Mouse (Mus musculus) pancreas, adult 10 weeks (tissue): ENCODE results near the gene Sult2a1. TPM values are rescaled to one million over a fixed set of nuclear protein-coding genes. Genes with fewer than 3 reads are reported as not detected.

Experiments used
- polyA plus RNA-seq: library from polyadenylated mRNA; stranded (reverse); fragments of 350-450 nt; fragmentation: Illumina TruSeq; extraction: RNeasy Lipid Tissue Mini Kit (QIAGEN cat#74804); gene quantifications from one replicate; pipeline ENCODE4 v1.2.3, GENCODE M21; 2015; ENCODE audit warnings: low read depth, low replicate concordance; ENCODE audit not compliant: insufficient read depth

Gene Sult2a1
- not detected for polyA plus RNA-seq

DNA sequence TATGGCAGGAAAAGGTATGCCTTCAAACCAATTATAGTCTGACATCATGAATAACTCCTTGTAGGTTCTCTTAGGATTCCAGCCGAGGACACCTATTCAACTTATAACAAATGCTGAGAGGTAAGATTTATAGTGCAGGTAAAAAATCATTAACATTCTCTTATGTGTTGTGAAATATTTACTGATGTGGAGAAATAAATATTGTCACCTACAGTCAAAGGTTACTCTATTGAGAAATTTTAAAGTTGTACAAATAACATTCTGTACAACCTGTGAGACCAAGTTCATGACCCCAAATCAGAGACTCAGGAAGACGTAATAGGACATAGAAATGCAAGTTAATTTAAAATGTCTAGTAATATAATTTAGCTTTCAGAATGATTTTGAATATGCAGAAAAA is at the start of gene Sult2a1:
Gene Sult2a1, minus strand, starts transcription at position 101 of the 400 bp plus-strand sequence.

Other genes starting within 250 kb of the Sult2a1 start
- gene Sult2a5, start 213.4 kb downstream of the Sult2a1 start, polyA plus RNA-seq = not detected
- gene Sult2a2, start 103.9 kb downstream of the Sult2a1 start, polyA plus RNA-seq = not detected
- gene Sult2a4, start 152.2 kb upstream of the Sult2a1 start, polyA plus RNA-seq = not detected